Mouse (Mus musculus) C2C12 (cell line): ENCODE data around the gene Tex2.

Source experiments
- CTCF ChIP-seq: IDR thresholded peaks from one replicate; pipeline ENCODE4 v1.5.1; 2011; ENCODE audit not compliant: control insufficient read depth, insufficient read depth, insufficient read length
- MAX ChIP-seq: IDR thresholded peaks from one replicate; pipeline ENCODE4 v1.6.1; 2011; ENCODE audit warnings: mild to moderate bottlenecking, control low read depth
- USF1 ChIP-seq: IDR thresholded peaks from one replicate; pipeline ENCODE4 v1.6.1; 2011; ENCODE audit warnings: low read depth, mild to moderate bottlenecking, control low read depth, moderate library complexity

GRCm38 (mm10) chr11:106471629-106472028 lies 141.6 kb downstream of the Tex2 start:
- no peak for TF ChIP-seq MAX
- no peak for TF ChIP-seq CTCF
- TF ChIP-seq USF1: no peak
